Comparison of ENCODE assay signal across 11 mouse cellular contexts in the genomic region with DNA sequence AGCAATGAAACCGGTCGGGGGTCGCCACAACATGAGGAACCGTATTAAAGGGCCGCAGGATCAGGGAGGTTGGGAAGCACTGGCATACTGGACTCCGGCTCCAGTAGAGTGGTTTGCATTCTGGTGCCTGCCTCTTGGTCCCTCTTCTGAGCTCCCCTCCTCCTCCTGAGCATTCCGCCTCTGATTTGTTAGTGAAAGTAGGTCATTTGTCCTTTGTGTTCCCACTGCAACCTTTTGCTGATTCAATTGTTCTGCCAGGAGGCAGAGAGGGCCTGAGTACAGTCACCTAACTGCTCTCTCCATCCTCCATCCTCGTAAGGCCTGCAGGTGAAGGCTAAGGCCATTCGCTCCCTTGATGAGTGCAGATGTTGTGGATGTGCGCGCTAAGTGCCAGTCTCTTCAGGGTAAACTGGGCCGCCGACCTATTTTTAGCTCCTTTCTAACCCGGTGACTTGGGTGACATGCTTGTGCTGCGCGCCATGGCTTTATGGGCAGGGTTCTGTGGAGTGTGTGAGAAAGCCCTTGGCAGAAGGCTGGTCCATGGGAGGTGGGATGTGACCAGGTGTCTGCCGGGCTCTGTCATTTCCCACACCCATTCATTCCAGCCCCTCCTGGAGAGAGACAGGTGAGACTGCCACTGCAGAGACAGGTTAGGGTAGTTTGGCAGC. TPM values are rescaled to one million over a fixed set of nuclear protein-coding genes. Genes with fewer than 3 reads are reported as not detected.
DNase-seq lines count a peak whose midpoint lies in the region; ATAC-seq lines count a peak whose summit lies in the region.
"Had no signal": no experiment of that assay in that cellular context is flagged by ENCODE, and none has a peak within 500 bp of the region (broad histone marks: within the 10 kb centered on the region; RNA-seq: fewer than 3 reads in every experiment).

No protein-coding gene starts in this region.

- H3K36me3 ChIP-seq in heart, embryonic 11.5 days (ENCODE audit: control insufficient read depth, insufficient read depth, low read length) = no peaks in the 10 kb centered on the region
- no peaks in the 10 kb centered on the region; the same call in 1 of the 2 replicates for H3K36me3 ChIP-seq in embryonic facial prominence, embryonic 14.5 days (ENCODE audit: control insufficient read depth, insufficient read depth, low read length)

- intact Hi-C loops in heart, postnatal 25 days (cut with DNase I) = no loop called here

- DNase-seq in heart, postnatal 25 days (ENCODE audit: low spot score) = no peak
- peak; percentile 56 for DNase-seq in thymus, postnatal 0 days (ENCODE audit: low spot score)
- no peak for DNase-seq in thymus, adult 18-20 months
- DNase-seq in embryonic facial prominence, embryonic 14.5 days (ENCODE audit: low spot score) = no peak
- DNase-seq in right cerebral cortex, adult 18-20 months = no peak
- no peak for DNase-seq in gastrocnemius, postnatal 4 days (ENCODE audit: low spot score in 2 of 2)
- no peak for DNase-seq in layer of hippocampus, postnatal 10 days (ENCODE audit: low spot score in 2 of 2)
- DNase-seq: adrenal gland, postnatal 14 days; liver had no signal

- H3K27ac ChIP-seq in heart, embryonic 11.5 days (ENCODE audit: low read depth, low read length) = peak overlapping the region; percentile 52
- H3K27ac ChIP-seq in embryonic facial prominence, embryonic 14.5 days (replicated peaks; ENCODE audit: low read depth, low read length) = 0 out of 2 replicates have a peak overlapping the region, but pooled peaks have one; percentile 28

- no peaks in the 10 kb centered on the region for H3K9me3 ChIP-seq in heart, embryonic 11.5 days (replicated peaks; ENCODE audit: control insufficient read depth, low read length)
- no peaks in the 10 kb centered on the region for H3K9me3 ChIP-seq in embryonic facial prominence, embryonic 14.5 days (ENCODE audit: control insufficient read depth, low read length)
- H3K9me3 ChIP-seq: stomach, embryonic 15.5 days had no signal

- ATAC-seq in heart, embryonic 11.5 days (replicated peaks; ENCODE audit: insufficient number of reproducible peaks, low FRiP score, low TSS enrichment) = no peak
- ATAC-seq in embryonic facial prominence, embryonic 14.5 days (ENCODE audit: low read depth) = no peak

- peaks cover 92% of the 10 kb centered on the region for H3K4me1 ChIP-seq in heart, embryonic 11.5 days (ENCODE audit: control insufficient read depth, insufficient read depth, low read length)
- H3K4me1 ChIP-seq in embryonic facial prominence, embryonic 14.5 days (ENCODE audit: control insufficient read depth, insufficient read depth, low read length) = peaks cover 69% of the 10 kb centered on the region

- H3K4me3 ChIP-seq in heart, embryonic 11.5 days (ENCODE audit: low read depth, low read length) = no peak overlapping the region
- H3K4me3 ChIP-seq in embryonic facial prominence, embryonic 14.5 days (ENCODE audit: low read depth, low read length) = no peak overlapping the region
- H3K4me3 ChIP-seq: stomach, embryonic 15.5 days had no signal

- 76% methylated on average over 17 of the region's 17 CpGs for WGBS in heart, embryonic 11.5 days (ENCODE audit: insufficient replicate concordance)
- WGBS in embryonic facial prominence, embryonic 14.5 days = 83% methylated on average over 17 of the region's 17 CpGs

- H3K4me2 ChIP-seq in heart, embryonic 11.5 days = peak overlapping the region; percentile 31; the same call in 1 of the 2 replicates
- no peak overlapping the region for H3K4me2 ChIP-seq in embryonic facial prominence, embryonic 14.5 days (ENCODE audit: low read depth, low read length)
- H3K4me2 ChIP-seq: stomach, embryonic 15.5 days had no signal

- H3K9ac ChIP-seq in heart, embryonic 11.5 days (ENCODE audit: low read depth, low read length) = no peak overlapping the region
- no peak overlapping the region for H3K9ac ChIP-seq in embryonic facial prominence, embryonic 14.5 days (ENCODE audit: low read depth, low read length)
- H3K9ac ChIP-seq: stomach, embryonic 15.5 days had no signal

- H3K27me3 ChIP-seq in heart, embryonic 11.5 days (ENCODE audit: control insufficient read depth, insufficient read depth, low read length) = no peaks in the 10 kb centered on the region
- no peaks in the 10 kb centered on the region for H3K27me3 ChIP-seq in embryonic facial prominence, embryonic 14.5 days (replicated peaks; ENCODE audit: control insufficient read depth, insufficient read depth, low read length)
- H3K27me3 ChIP-seq: stomach, embryonic 15.5 days had no signal

RNA-seq across cellular contexts. Expression of gene Sec14l1, which starts 8.6 kb away (rescaled TPM):
- 32.6 and 39.4 TPM in 2 replicates for polyA plus RNA-seq in heart, embryonic 11.5 days (2014; fragmentation: Nextera tagmentation; extraction: Ambion mirVana)
- total RNA-seq in heart, postnatal 25 days (2021) = 10 to 100 TPM; 71.7 to 74.1 TPM
- polyA plus RNA-seq in thymus, postnatal 0 days (2015; fragmentation: Nextera tagmentation; extraction: Ambion mirVana) = 35.9 and 37.7 TPM in 2 replicates
- polyA plus RNA-seq in embryonic facial prominence, embryonic 14.5 days (2014; fragmentation: Nextera tagmentation; extraction: Ambion mirVana) = 43.8 and 45.4 TPM in 2 replicates
- total RNA-seq in gastrocnemius, postnatal 4 days (2021) = 100 to 1,000 TPM; 134 to 144 TPM
- total RNA-seq in layer of hippocampus, postnatal 10 days (2021) = 100 to 1,000 TPM; 151 to 152 TPM
